In genomic region chr3:35225051-35225701, GRCm38 (mm10) we compare ENCODE assay signal across 8 mouse cellular contexts.
DNase-seq lines count a peak whose midpoint lies in the region; ATAC-seq and TF ChIP-seq lines count a peak whose summit lies in the region.

No protein-coding gene starts in this region.

- H3K9ac ChIP-seq in hindbrain, embryonic 14.5 days, result peak overlapping the region; percentile 24; the same call in 1 of the 2 replicates

- peaks cover 12% of the 10 kb centered on the region for H3K9me3 ChIP-seq in G1E (replicated peaks)
- H3K9me3 ChIP-seq in hindbrain, embryonic 14.5 days (ENCODE audit: control insufficient read depth, low read length), result no peaks in the 10 kb centered on the region

- peak overlapping the region; percentile 36 for H3K4me2 ChIP-seq in hindbrain, embryonic 14.5 days (replicated peaks)

- no peaks in the 10 kb centered on the region for H3K27me3 ChIP-seq in G1E (ENCODE audit: insufficient read depth, low read length)
- H3K27me3 ChIP-seq in hindbrain, embryonic 14.5 days (ENCODE audit: control insufficient read depth, insufficient read depth, low read length), result no peaks in the 10 kb centered on the region
- H3K27me3 ChIP-seq in splenic B cell, adult 2 months (ENCODE audit: control insufficient read depth, insufficient read depth, low read length, poor library complexity, severe bottlenecking), result no peaks in the 10 kb centered on the region

- no peaks in the 10 kb centered on the region for H3K36me3 ChIP-seq in G1E (replicated peaks)
- no peaks in the 10 kb centered on the region for H3K36me3 ChIP-seq in hindbrain, embryonic 14.5 days (replicated peaks; ENCODE audit: control insufficient read depth, insufficient read depth)
- H3K36me3 ChIP-seq in splenic B cell, adult 2 months (ENCODE audit: control insufficient read depth, insufficient read depth, low read length, poor library complexity, severe bottlenecking), result no peaks in the 10 kb centered on the region

- ATAC-seq in G1E (ENCODE audit: extremely low read depth, insufficient number of reproducible peaks, low FRiP score, poor library complexity, severe bottlenecking), result no peak
- ATAC-seq in hindbrain, embryonic 14.5 days (ENCODE audit: low FRiP score), result peak; percentile 85

- no peak for TF ChIP-seq CTCF in G1E (IDR thresholded peaks at IDR 0.05; ENCODE audit: low read depth, low read length)

- no peaks in the 10 kb centered on the region for H3K4me1 ChIP-seq in G1E (ENCODE audit: insufficient read depth, low read depth, low read length)
- H3K4me1 ChIP-seq in hindbrain, embryonic 14.5 days (replicated peaks; ENCODE audit: control insufficient read depth, insufficient read depth, low read length), result 0 out of 2 replicates have a peak, but pooled peaks cover 4% of the 10 kb centered on the region

- intact Hi-C loops in left cerebral cortex, postnatal 25 days (cut with DNase I), result no loop called here

- H3K4me3 ChIP-seq in G1E (ENCODE audit: low read depth, low read length), result peak overlapping the region; percentile 35; the same call in 1 of the 2 replicates
- no peak overlapping the region for H3K4me3 ChIP-seq in hindbrain, embryonic 14.5 days (replicated peaks; ENCODE audit: low read length)

- WGBS in hindbrain, embryonic 14.5 days, result 16% methylated on average over 12 of the region's 12 CpGs

- DNase-seq in 416B (ENCODE audit: low read depth), result peak; percentile 8
- DNase-seq in G1E (ENCODE audit: low spot score), result no peak
- DNase-seq in fat pad, adult 2 months (ENCODE audit: extremely low read depth, low read depth, low spot score), result peak; percentile 14
- DNase-seq in hindbrain, embryonic 14.5 days (ENCODE audit: low spot score), result peak; percentile 77
- DNase-seq in left cerebral cortex, postnatal 25 days (ENCODE audit: low spot score in 2 of 2), result peak; percentile 27 to 54
- peak; percentile 6 for DNase-seq in splenic B cell, adult 2 months (ENCODE audit: low read depth, low spot score)
- DNase-seq in B cell, adult 2 months, result no peak
- DNase-seq in adrenal gland, adult 18-20 months (ENCODE audit: low spot score in 2 of 2), result no peak

- no peak overlapping the region for H3K27ac ChIP-seq in hindbrain, embryonic 14.5 days

Comparison
In these comparisons a context has a peak if more than half of its experiments do, and no peak if none do; other contexts are left out.
1. DNase-seq: peak in 416B (single experiment), fat pad, adult 2 months (single experiment), hindbrain, embryonic 14.5 days (single experiment), left cerebral cortex, postnatal 25 days (2 of 2) and splenic B cell, adult 2 months (single experiment); none in G1E (single experiment), B cell, adult 2 months (0 of 2) and adrenal gland, adult 18-20 months (0 of 2).